Mouse (Mus musculus) C2C12 (cell line): ENCODE results near the gene Gm10203.

ENCODE experiments used
- CEBPB ChIP-seq: IDR thresholded peaks from one replicate; pipeline ENCODE4 v1.6.1; 2011; ENCODE audit warnings: low read depth, mild to moderate bottlenecking, control low read depth, moderate library complexity
- CTCF ChIP-seq: IDR thresholded peaks from one replicate; pipeline ENCODE4 v1.5.1; 2011; ENCODE audit not compliant: control insufficient read depth, insufficient read depth, insufficient read length
- FOSL1 ChIP-seq: IDR thresholded peaks from one replicate; pipeline ENCODE4 v1.8.0; 2011; ENCODE audit warnings: mild to moderate bottlenecking, low read length; ENCODE audit not compliant: poor library complexity, insufficient read depth, severe bottlenecking
- MAX ChIP-seq: IDR thresholded peaks from one replicate; pipeline ENCODE4 v1.6.1; 2011; ENCODE audit warnings: mild to moderate bottlenecking, control low read depth
- MYOD1 ChIP-seq: IDR thresholded peaks from one replicate; pipeline ENCODE4 v1.6.1; 2011; ENCODE audit warnings: low read depth; ENCODE audit not compliant: control insufficient read depth, insufficient read length
- MYOG ChIP-seq: IDR thresholded peaks from one replicate; pipeline ENCODE4 v1.6.1; 2011; ENCODE audit not compliant: control insufficient read depth, insufficient read length; ENCODE audit errors: extremely low read depth
- USF1 ChIP-seq: IDR thresholded peaks from one replicate; pipeline ENCODE4 v1.6.1; 2011; ENCODE audit warnings: low read depth, mild to moderate bottlenecking, control low read depth, moderate library complexity

- TF ChIP-seq CTCF (no peak), USF1 (no peak), MYOD1 (no peak), CEBPB (no peak), FOSL1 (no peak), MAX (no peak), MYOG (no peak)
Observed at GRCm38 (mm10) chr6:149139011-149139410, 9.0 kb downstream of the Gm10203 start.
